Mouse (Mus musculus) MEL (cell line): ENCODE measurements around the gene Nxph4. TPM values are rescaled to one million over a fixed set of nuclear protein-coding genes. Genes with fewer than 3 reads are reported as not detected.

Source experiments
- DNase-seq: peaks from one replicate; pipeline ENCODE4 v3.0.0; 2011; ENCODE audit warnings: low read depth, low spot score
- H3K27ac ChIP-seq: 2 replicates; pipeline ENCODE4 v1.5.1; 2012; ENCODE audit warnings: low read depth, mild to moderate bottlenecking, control low read depth, low read length, moderate library complexity; ENCODE audit not compliant: control insufficient read depth
- H3K27me3 ChIP-seq, 2 experiments: fragments of 150-350 bp in 1 of 2; sonication (generic) in 1 of 2; 2 replicates each; pipeline ENCODE4 v1.6.1; 2012; ENCODE audit warnings: low read length in 2 of 2, mild to moderate bottlenecking in 2 of 2, improper control_type of control experiment in 1 of 2, moderate library complexity in 1 of 2; ENCODE audit not compliant: insufficient read depth in 2 of 2, control insufficient read depth in 1 of 2
- H3K36me3 ChIP-seq, 2 experiments: 2 replicates each; pipeline ENCODE4 v1.6.1; 2012 to 2014; ENCODE audit warnings: low read length in 2 of 2, improper control_type of control experiment in 1 of 2, inconsistent platforms in 1 of 2, mild to moderate bottlenecking in 1 of 2; ENCODE audit not compliant: insufficient read depth in 2 of 2, control insufficient read depth in 1 of 2
- H3K4me1 ChIP-seq, 2 experiments: fragments of 150-350 bp in 1 of 2; sonication (generic) in 1 of 2; 2 replicates each; pipeline ENCODE4 v1.6.1; 2012; ENCODE audit warnings: low read length in 2 of 2, improper control_type of control experiment in 1 of 2, mild to moderate bottlenecking in 1 of 2; ENCODE audit not compliant: insufficient read depth in 2 of 2, control insufficient read depth in 1 of 2
- H3K4me3 ChIP-seq, 2 experiments: fragments of 150-350 bp in 1 of 2; sonication (generic) in 1 of 2; 2 replicates each; pipeline ENCODE4 v1.5.1; 2012; ENCODE audit warnings: low read depth in 2 of 2, low read length in 2 of 2, mild to moderate bottlenecking in 2 of 2, moderate library complexity in 2 of 2, control low read depth in 1 of 2, improper control_type of control experiment in 1 of 2; ENCODE audit not compliant: control insufficient read depth in 1 of 2, insufficient read depth in 1 of 2
- H3K79me2 ChIP-seq: 2 replicates; pipeline ENCODE4 v1.6.1; 2012; ENCODE audit warnings: mild to moderate bottlenecking, low read length, moderate library complexity; ENCODE audit not compliant: control insufficient read depth, poor library complexity, insufficient read depth
- H3K9ac ChIP-seq: 2 replicates; pipeline ENCODE4 v1.6.1; 2012; ENCODE audit warnings: low read depth, mild to moderate bottlenecking, control low read depth, low read length, moderate library complexity; ENCODE audit not compliant: control insufficient read depth, poor library complexity, severe bottlenecking
- H3K9me3 ChIP-seq: fragments of 150-350 bp; sonication (generic); replicated peaks from 2 replicates; pipeline ENCODE4 v1.6.1; 2012; ENCODE audit warnings: mild to moderate bottlenecking, low read length, improper control_type of control experiment, moderate library complexity; ENCODE audit not compliant: insufficient read depth
- CTCF ChIP-seq, 3 experiments: IDR thresholded peaks in 2 of 3; conservative IDR thresholded peaks in 1 of 3; 2 replicates each; pipeline ENCODE4 v1.5.1; 2011 to 2012; ENCODE audit warnings: low read length in 3 of 3, low read depth in 2 of 3, mild to moderate bottlenecking in 2 of 3, improper control_type of control experiment in 1 of 3, inconsistent platforms in 1 of 3, mixed read lengths in 1 of 3, moderate library complexity in 1 of 3; ENCODE audit not compliant: control insufficient read depth in 1 of 3, insufficient read depth in 1 of 3, poor library complexity in 1 of 3, severe bottlenecking in 1 of 3
- E2F4 ChIP-seq: IDR thresholded peaks from 2 replicates; pipeline ENCODE4 v1.6.1; 2011; ENCODE audit warnings: low read depth, low read length, improper control_type of control experiment, borderline replicate concordance
- ELF1 ChIP-seq: IDR thresholded peaks from 2 replicates; pipeline ENCODE4 v1.6.1; 2014; ENCODE audit warnings: low read depth, mild to moderate bottlenecking, inconsistent platforms, low read length, improper control_type of control experiment, moderate library complexity
- ETS1 ChIP-seq: IDR thresholded peaks from 2 replicates; pipeline ENCODE4 v1.6.1; 2012; ENCODE audit warnings: low read depth, mild to moderate bottlenecking, inconsistent platforms, low read length, improper control_type of control experiment, moderate library complexity
- HCFC1 ChIP-seq: IDR thresholded peaks from 2 replicates; pipeline ENCODE4 v1.6.1; 2012; ENCODE audit warnings: low read depth, mild to moderate bottlenecking, inconsistent platforms, low read length, improper control_type of control experiment, moderate library complexity
- KAT2A ChIP-seq: conservative IDR thresholded peaks from 2 replicates; pipeline ENCODE4 v1.6.1; 2012; ENCODE audit warnings: low read depth, low read length, improper control_type of control experiment, inconsistent platforms
- MAFK ChIP-seq: IDR thresholded peaks from 2 replicates; pipeline ENCODE4 v1.6.1; 2011; ENCODE audit warnings: low read depth, mild to moderate bottlenecking, low read length, improper control_type of control experiment, borderline replicate concordance
- MAX ChIP-seq: IDR thresholded peaks from 2 replicates; pipeline ENCODE4 v1.6.1; 2011; ENCODE audit warnings: low read length, improper control_type of control experiment
- MYC ChIP-seq: IDR thresholded peaks from 2 replicates; pipeline ENCODE4 v1.6.1; 2011; ENCODE audit warnings: low read depth, mild to moderate bottlenecking, low read length, improper control_type of control experiment, moderate library complexity
- POLR2A ChIP-seq, 2 experiments: IDR thresholded peaks; 2 replicates each; pipeline ENCODE4 v1.6.1; 2011 to 2012; ENCODE audit warnings: low read length in 2 of 2, mild to moderate bottlenecking in 2 of 2, control low read depth in 1 of 2, improper control_type of control experiment in 1 of 2, low read depth in 1 of 2, moderate library complexity in 1 of 2; ENCODE audit not compliant: control insufficient read depth in 1 of 2, insufficient read depth in 1 of 2, poor library complexity in 1 of 2
- POLR2AphosphoS5 ChIP-seq: IDR thresholded peaks from 2 replicates; pipeline ENCODE4 v1.6.1; 2012; ENCODE audit warnings: low read depth, borderline replicate concordance, mild to moderate bottlenecking, inconsistent platforms, low read length, moderate library complexity, mixed read lengths
- SMC3 ChIP-seq: IDR thresholded peaks from 2 replicates; pipeline ENCODE4 v1.6.1; 2011; ENCODE audit warnings: low read depth, low read length, improper control_type of control experiment
- TCF12 ChIP-seq: IDR thresholded peaks from 2 replicates; pipeline ENCODE4 v1.6.1; 2014; ENCODE audit warnings: low read depth, mild to moderate bottlenecking, inconsistent platforms, low read length, improper control_type of control experiment, moderate library complexity
- polyA plus RNA-seq, 2 experiments: library from polyadenylated mRNA; stranded (reverse) in 1 of 2; unstranded in 1 of 2; fragments of >175 nt in 1 of 2; fragments of >200 nt in 1 of 2; gene quantifications; 2 replicates each; pipeline versions ENCODE4 v1.2.1 to v1.2.4; 2012; ENCODE audit warnings: low replicate concordance in 2 of 2, low read depth in 1 of 2; ENCODE audit not compliant: insufficient read length in 2 of 2, insufficient read depth in 1 of 2, missing spikeins in 1 of 2
- total RNA-seq: library from RNA; depleted of rRNA; stranded (reverse); fragments of 300-350 nt; gene quantifications from 2 replicates; pipeline ENCODE4 v1.2.3, GENCODE M21; 2012

The Nxph4 gene
- total and polyA plus RNA-seq, 3 experiments = 0.24 TPM; not detected in 2

GRCm38 (mm10) chr10:127520714-127521357 is 13.5 kb downstream of the Nxph4 start:
- peak overlapping the region; percentile 97 for H3K27ac ChIP-seq
- H3K4me1 ChIP-seq = peaks cover 2 to 25% of the 10 kb centered on the region in 2 experiments; a peak in 3 of 4 replicates
- DNase-seq = peak; percentile 54

GRCm38 (mm10) chr10:127519903-127520713 is 14.3 kb downstream of the Nxph4 start:
- TF ChIP-seq E2F4 (no peak), ETS1 (no peak), KAT2A (no peak), MAX (no peak), POLR2A (IDR thresholded peaks at IDR 0.05; ENCODE audit: control insufficient read depth in 1 of 2, insufficient read depth in 1 of 2, low read depth in 1 of 2, low read length in 2 of 2, poor library complexity in 1 of 2) (no peak), ELF1 (no peak), MYC (no peak), MAFK (no peak), TCF12 (no peak), SMC3 (no peak), CTCF (IDR thresholded peaks at IDR 0.05 in 2 of 3, conservative IDR thresholded peaks at IDR 0.05 in 1 of 3; ENCODE audit: control insufficient read depth in 1 of 3, insufficient read depth in 1 of 3, low read depth in 2 of 3, low read length in 3 of 3, poor library complexity in 1 of 3, severe bottlenecking in 1 of 3) (no peak), POLR2AphosphoS5 (no peak)
- Histone ChIP-seq H3K9ac (peak overlapping the region; percentile 96), H3K36me3 (peaks cover 0 to 24% of the 10 kb centered on the region in 2 experiments; a peak in 3 of 4 replicates), H3K4me3 (peak overlapping the region; percentile 65 to 87), H3K27me3 (no peaks in the 10 kb centered on the region), H3K9me3 (no peaks in the 10 kb centered on the region), H3K27ac (peak overlapping the region; percentile 97; the same call in 1 of the 2 replicates), H3K79me2 (peaks cover 29% of the 10 kb centered on the region), H3K4me1 (peaks cover 2 to 32% of the 10 kb centered on the region in 2 experiments; a peak in 3 of 4 replicates)
- DNase-seq = peak; percentile 47

More at GRCm38 (mm10) chr10:127520714-127521357, 13.5 kb downstream of the Nxph4 start:
- H3K9me3 ChIP-seq = no peaks in the 10 kb centered on the region
- H3K79me2 ChIP-seq = peaks cover 29% of the 10 kb centered on the region
- TF ChIP-seq HCFC1 (0 out of 2 replicates have a peak, but pooled peaks have one; percentile 12), MAFK (no peak)
- peak overlapping the region; percentile 65 to 87 for H3K4me3 ChIP-seq
- H3K9ac ChIP-seq = peak overlapping the region; percentile 96
- H3K27me3 ChIP-seq = no peaks in the 10 kb centered on the region
- H3K36me3 ChIP-seq = peaks cover 0 to 24% of the 10 kb centered on the region in 2 experiments; a peak in 3 of 4 replicates
